In the genomic region with DNA sequence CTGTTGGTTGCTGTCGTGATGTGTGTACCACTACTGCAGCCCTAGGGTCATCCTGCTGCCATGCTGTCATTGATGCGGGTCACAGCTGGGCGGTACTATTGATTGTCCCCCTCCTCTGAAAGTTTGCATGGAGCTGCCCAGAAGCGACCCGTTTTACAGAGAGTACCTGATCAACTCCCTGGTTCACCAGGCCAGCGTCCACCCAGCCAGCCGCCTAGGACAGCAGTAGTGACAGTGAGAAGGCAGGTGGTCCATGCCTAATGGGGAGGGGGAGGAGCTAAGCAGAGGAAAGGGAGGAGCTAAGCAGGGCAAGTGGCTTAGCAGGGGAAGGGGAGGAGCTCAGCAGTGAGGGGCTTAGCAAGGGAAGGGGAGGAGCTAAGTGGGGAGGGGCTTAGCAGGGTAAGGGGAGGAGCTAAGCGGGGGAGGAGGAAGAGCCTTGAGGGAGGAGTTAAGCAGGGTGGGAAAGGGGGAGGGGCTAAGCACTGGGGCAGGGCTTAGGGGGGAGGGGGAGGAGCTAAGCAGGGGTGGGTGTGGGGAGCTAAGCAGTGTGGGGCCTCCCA, we compare ENCODE assay signal across 35 mouse cellular contexts. TPM values are rescaled to one million over a fixed set of nuclear protein-coding genes. Genes with fewer than 3 reads are reported as not detected.
A peak's percentile ranks its signal among the peaks of the same experiment; 100 is the strongest.
DNase-seq lines count a peak whose midpoint lies in the region; ATAC-seq lines count a peak whose summit lies in the region.
"Had no signal": no experiment of that assay in that cellular context is flagged by ENCODE, and none has a peak within 500 bp of the region (broad histone marks: within the 10 kb centered on the region; RNA-seq: fewer than 3 reads in every experiment).

No protein-coding gene starts in this region.

- no peaks in the 10 kb centered on the region for H3K36me3 ChIP-seq in limb, embryonic 12.5 days
- H3K36me3 ChIP-seq: embryonic facial prominence, embryonic 10.5 days; embryonic facial prominence, embryonic 15.5 days; hindbrain, embryonic 12.5 days; liver, embryonic 15.5 days; lung, embryonic 15.5 days had no signal

- DNase-seq in retina, postnatal 1 day = peak; percentile 29
- DNase-seq in retina, embryonic 14.5 days (ENCODE audit: low spot score) = no peak
- peak; percentile 91 for DNase-seq in R1 (ENCODE audit: low read depth, low spot score)
- DNase-seq in lung, postnatal 36 days = no peak
- DNase-seq in left cerebral cortex, postnatal 4 days = no peak
- DNase-seq: adrenal gland, postnatal 14 days; cerebellum, adult 18-20 months; cerebellum, postnatal 25 days; gastrocnemius, postnatal 10 days; heart, postnatal 36 days; kidney, adult 8-10 months; kidney, postnatal 10 days; layer of hippocampus, postnatal 36 days; right cerebral cortex, adult 18-20 months; spleen, adult 18-20 months had no signal

- intact Hi-C loops in left cerebral cortex, postnatal 4 days (cut with DNase I) = no loop called here

- H3K4me2 ChIP-seq in limb, embryonic 12.5 days = no peak overlapping the region
- H3K4me2 ChIP-seq: embryonic facial prominence, embryonic 15.5 days; forebrain, embryonic 13.5 days; heart, embryonic 11.5 days; hindbrain, embryonic 12.5 days; liver, embryonic 15.5 days; lung, embryonic 15.5 days had no signal

- peaks cover 5% of the 10 kb centered on the region; the same call in 1 of the 2 replicates for H3K9me3 ChIP-seq in limb, embryonic 12.5 days
- H3K9me3 ChIP-seq: embryonic facial prominence, embryonic 15.5 days; liver, embryonic 15.5 days; lung, embryonic 15.5 days had no signal

- 77% methylated on average over 8 of the region's 8 CpGs for WGBS in limb, embryonic 12.5 days

- peaks cover 49% of the 10 kb centered on the region for H3K4me1 ChIP-seq in limb, embryonic 12.5 days (replicated peaks)
- H3K4me1 ChIP-seq: liver, embryonic 15.5 days had no signal

- no peaks in the 10 kb centered on the region for H3K27me3 ChIP-seq in limb, embryonic 12.5 days
- H3K27me3 ChIP-seq: embryonic facial prominence, embryonic 15.5 days; forebrain, embryonic 13.5 days; hindbrain, embryonic 12.5 days; liver, embryonic 15.5 days; lung, embryonic 15.5 days had no signal

- 0 out of 2 replicates have a peak overlapping the region, but pooled peaks have one; percentile 98 for H3K27ac ChIP-seq in limb, embryonic 12.5 days
- H3K27ac ChIP-seq: embryonic facial prominence, embryonic 10.5 days; embryonic facial prominence, embryonic 15.5 days; forebrain, embryonic 13.5 days; hindbrain, embryonic 12.5 days; liver, embryonic 15.5 days; lung, embryonic 15.5 days; stomach, postnatal 0 days had no signal

- no peak overlapping the region for H3K9ac ChIP-seq in limb, embryonic 12.5 days (replicated peaks)
- H3K9ac ChIP-seq: embryonic facial prominence, embryonic 15.5 days; forebrain, embryonic 13.5 days; hindbrain, embryonic 12.5 days; liver, embryonic 15.5 days; lung, embryonic 15.5 days had no signal

- H3K4me3 ChIP-seq in limb, embryonic 12.5 days (replicated peaks) = no peak overlapping the region
- H3K4me3 ChIP-seq: embryonic facial prominence, embryonic 10.5 days; embryonic facial prominence, embryonic 15.5 days; forebrain, embryonic 13.5 days; hindbrain, embryonic 12.5 days; liver, embryonic 15.5 days; lung, embryonic 15.5 days had no signal

- ATAC-seq in limb, embryonic 12.5 days (ENCODE audit: insufficient number of reproducible peaks, insufficient read depth, low FRiP score, low TSS enrichment, low read depth) = no peak
- ATAC-seq: forebrain, embryonic 13.5 days; hindbrain, postnatal 0 days; intestine, embryonic 16.5 days had no signal

RNA-seq across cellular contexts. Expression of a gene that starts 31.3 kb away (rescaled TPM):
- not detected in 2 replicates for polyA plus RNA-seq in limb, embryonic 12.5 days (2016; fragmentation: Nextera tagmentation; extraction: Ambion mirVana)
- not detected for total RNA-seq in left cerebral cortex, postnatal 4 days (2021)
- total RNA-seq: adrenal gland, postnatal 14 days; gastrocnemius, postnatal 10 days; heart, postnatal 36 days; hindbrain, postnatal 0 days; layer of hippocampus, postnatal 36 days; liver, adult 2 months; monocyte, adult 5-6 weeks had no signal
- polyA plus RNA-seq: embryonic facial prominence, embryonic 10.5 days; embryonic facial prominence, embryonic 15.5 days; forebrain, embryonic 13.5 days; gonadal fat pad, adult 2 months; heart, embryonic 11.5 days; heart, embryonic 16.5 days; hindbrain, embryonic 12.5 days; hindbrain, postnatal 0 days; intestine, embryonic 16.5 days; large intestine, adult 2 months; limb, embryonic 11.5 days; liver, adult 2 months; liver, embryonic 15.5 days; lung, embryonic 15.5 days; midbrain, embryonic 14.5 days; neural tube, embryonic 14.5 days; stomach, postnatal 0 days; thymus, postnatal 0 days had no signal

RNA-seq across cellular contexts. Expression of a gene that starts 42.3 kb away (rescaled TPM):
- polyA plus RNA-seq in limb, embryonic 12.5 days (2016; fragmentation: Nextera tagmentation; extraction: Ambion mirVana) = 3.8 and 5.0 TPM in 2 replicates
- 1 to 10 TPM; 5.7 to 7.8 TPM for total RNA-seq in left cerebral cortex, postnatal 4 days (2021)

RNA-seq across cellular contexts. Expression of a gene that starts 43.0 kb away (rescaled TPM):
- 3.2 and 4.4 TPM in 2 replicates for polyA plus RNA-seq in limb, embryonic 12.5 days (2016; fragmentation: Nextera tagmentation; extraction: Ambion mirVana)
- 1 to 10 TPM; 2.7 to 2.9 TPM for total RNA-seq in left cerebral cortex, postnatal 4 days (2021)

Comparison
In these comparisons a context has a peak if more than half of its experiments do, and no peak if none do; other contexts are left out.
1. DNase-seq: peak in retina, postnatal 1 day (single experiment) and R1 (single experiment); none in retina, embryonic 14.5 days (single experiment), lung, postnatal 36 days (single experiment) and left cerebral cortex, postnatal 4 days (single experiment).